Mouse (Mus musculus) spleen, postnatal 14 days (tissue): ENCODE measurements around the gene Myo1a.

ENCODE experiments used
- DNase-seq, 2 experiments: peaks; one replicate each; pipeline ENCODE4 v3.0.0; 2021 to 2022; ENCODE audit warnings: low spot score in 2 of 2

Gene Myo1a

GRCm38 (mm10) chr10:127674794-127675522, 30.0 kb upstream of the Myo1a start:
- peak; percentile 39 to 73 for DNase-seq

- no peak for DNase-seq
Measured at GRCm38 (mm10) chr10:127675859-127676398, 29.0 kb upstream of the Myo1a start.

GRCm38 (mm10) chr10:127676691-127677548, 28.1 kb upstream of the Myo1a start:
- peak; percentile 84 to 87 for DNase-seq

- DNase-seq, result peak in 1 of 2 experiments; percentile 54
Measured at GRCm38 (mm10) chr10:127677591-127678336, 27.2 kb upstream of the Myo1a start.

- DNase-seq, result no peak
Measured at GRCm38 (mm10) chr10:127679208-127679607, 25.8 kb upstream of the Myo1a start.

- no peak for DNase-seq
Measured at GRCm38 (mm10) chr10:127679881-127680280, 25.1 kb upstream of the Myo1a start.

GRCm38 (mm10) chr10:127682886-127683285, 22.1 kb upstream of the Myo1a start:
- no peak for DNase-seq

GRCm38 (mm10) chr10:127691053-127691452, 13.9 kb upstream of the Myo1a start:
- DNase-seq, result no peak

GRCm38 (mm10) chr10:127694636-127695035, 10.3 kb upstream of the Myo1a start:
- DNase-seq, result no peak

- no peak for DNase-seq
Measured at GRCm38 (mm10) chr10:127695775-127696174, 9.2 kb upstream of the Myo1a start.

GRCm38 (mm10) chr10:127698966-127699365, 6.0 kb upstream of the Myo1a start:
- DNase-seq, result no peak

- DNase-seq, result no peak
Measured at GRCm38 (mm10) chr10:127703299-127703698, 1.7 kb upstream of the Myo1a start.

- DNase-seq, result no peak
Measured at GRCm38 (mm10) chr10:127704293-127704692, 677 bp upstream of the Myo1a start.

- DNase-seq, result no peak
Measured at GRCm38 (mm10) chr10:127705783-127706182, 813 bp downstream of the Myo1a start.

GRCm38 (mm10) chr10:127707721-127708120, 2.8 kb downstream of the Myo1a start:
- DNase-seq, result no peak

- DNase-seq, result no peak
Measured at GRCm38 (mm10) chr10:127708850-127709370, 3.9 kb downstream of the Myo1a start.

GRCm38 (mm10) chr10:127710331-127710730, 5.4 kb downstream of the Myo1a start:
- DNase-seq, result no peak

GRCm38 (mm10) chr10:127712736-127713135, 7.8 kb downstream of the Myo1a start:
- DNase-seq, result no peak

GRCm38 (mm10) chr10:127721671-127722418, 16.9 kb downstream of the Myo1a start:
- DNase-seq, result no peak

- no peak for DNase-seq
Measured at GRCm38 (mm10) chr10:127724178-127724577, 19.2 kb downstream of the Myo1a start, which contains the start of gene Tac2. Tac2 (plus strand) TSS chr10:127724478.

- no peak for DNase-seq
Measured at GRCm38 (mm10) chr10:127725136-127725535, 20.2 kb downstream of the Myo1a start.
